Mouse (Mus musculus) hindbrain, embryonic 10.5 days (tissue): ENCODE measurements around the gene Cog2. TPM values are rescaled to one million over a fixed set of nuclear protein-coding genes. Genes with fewer than 3 reads are reported as not detected.

Experiments
- DNase-seq: peaks from one replicate; pipeline ENCODE4 v3.0.0-alpha.2; 2017; ENCODE audit warnings: low spot score
- H3K27ac ChIP-seq: fragments of 300-500 bp; sonication (generic); 2 replicates; pipeline ENCODE4 v1.5.1; 2016; ENCODE audit warnings: mild to moderate bottlenecking, moderate library complexity
- H3K27me3 ChIP-seq: fragments of 300-500 bp; sonication (generic); 2 replicates; pipeline ENCODE4 v1.6.1; 2016; ENCODE audit warnings: mild to moderate bottlenecking; ENCODE audit not compliant: poor library complexity, insufficient read depth, severe bottlenecking
- H3K36me3 ChIP-seq: fragments of 300-500 bp; sonication (generic); 2 replicates; pipeline ENCODE4 v1.6.1; 2016; ENCODE audit warnings: mild to moderate bottlenecking, moderate library complexity
- H3K4me1 ChIP-seq: fragments of 300-500 bp; sonication (generic); replicated peaks from 2 replicates; pipeline ENCODE4 v1.6.1; 2016; ENCODE audit warnings: mild to moderate bottlenecking
- H3K4me3 ChIP-seq: fragments of 300-500 bp; sonication (generic); 2 replicates; pipeline ENCODE4 v1.5.1; 2016; ENCODE audit warnings: mild to moderate bottlenecking, moderate library complexity
- H3K9me3 ChIP-seq: fragments of 300-500 bp; sonication (generic); 2 replicates; pipeline ENCODE4 v1.6.1; 2016; ENCODE audit warnings: mild to moderate bottlenecking, moderate library complexity
- WGBS: fragments of 180-500 bp; shearing (Covaris S2); methylation state at CpG from one replicate; pipeline ENCODE4 v1.1.7; 2016; 5-methylcytosine and 5-hydroxymethylcytosine counted together
- polyA plus RNA-seq: library from polyadenylated mRNA; unstranded; fragments of >200 nt; fragmentation: Nextera tagmentation; extraction: Ambion mirVana; gene quantifications from 2 replicates; pipeline ENCODE4 v1.2.1, GENCODE M21; 2016

Gene Cog2
- polyA plus RNA-seq, 1 experiment from 2014 or later, result 43.3 TPM

DNA sequence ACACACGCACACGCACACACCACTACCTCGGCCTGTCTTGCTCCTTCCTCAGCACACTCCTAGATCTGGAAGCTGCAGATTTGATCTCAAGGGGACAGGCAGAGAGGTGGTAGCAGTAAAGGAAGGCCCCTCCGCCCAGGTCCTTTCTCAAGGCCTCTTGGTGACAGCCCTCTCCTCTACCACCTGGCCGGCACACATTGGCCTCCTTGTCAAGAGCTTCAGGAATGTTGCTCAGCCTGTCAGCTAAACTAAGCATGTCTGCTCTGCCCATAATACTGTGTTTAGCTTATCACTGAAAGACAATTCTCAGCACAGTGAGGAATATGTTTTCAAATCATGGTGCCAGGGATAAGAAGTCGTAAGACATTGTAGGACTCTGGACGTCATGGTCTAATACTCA, 35.6 kb downstream of the Cog2 start:
- Histone ChIP-seq H3K27me3 (no peaks in the 10 kb centered on the region), H3K9me3 (no peaks in the 10 kb centered on the region), H3K4me1 (peaks cover 25% of the 10 kb centered on the region), H3K27ac (peak overlapping the region; percentile 53; the same call in 1 of the 2 replicates), H3K4me3 (no peak overlapping the region), H3K36me3 (peaks cover 19% of the 10 kb centered on the region)
- WGBS, result 83% methylated on average over 7 of the region's 7 CpGs
- no peak for DNase-seq

DNA sequence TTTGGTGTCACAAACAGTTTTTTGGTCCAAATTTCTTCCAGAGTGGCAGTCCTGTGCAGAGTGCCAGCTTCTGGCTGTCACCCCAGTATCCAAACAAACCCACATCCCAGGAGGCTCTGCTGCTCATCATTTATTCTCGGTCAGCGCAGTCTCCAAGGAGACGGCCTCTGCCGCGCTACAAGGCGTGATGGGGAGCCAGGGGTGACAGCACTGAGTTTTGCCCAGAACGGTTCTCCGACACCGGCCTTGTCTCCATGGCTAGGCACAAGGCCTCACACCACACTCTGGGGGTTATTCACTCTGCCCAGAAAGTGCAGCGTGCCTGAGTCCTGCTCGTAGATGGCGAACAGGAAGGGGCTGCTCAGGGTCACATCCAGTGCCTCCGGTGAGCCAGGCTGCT, 36.1 kb downstream of the Cog2 start:
- no peaks in the 10 kb centered on the region for H3K27me3 ChIP-seq
- H3K4me3 ChIP-seq, result no peak overlapping the region
- no peaks in the 10 kb centered on the region for H3K9me3 ChIP-seq
- H3K27ac ChIP-seq, result peak overlapping the region; percentile 41; the same call in 1 of the 2 replicates
- H3K36me3 ChIP-seq, result peaks cover 14% of the 10 kb centered on the region
- peaks cover 25% of the 10 kb centered on the region for H3K4me1 ChIP-seq
- WGBS, result 63% methylated on average over 13 of the region's 13 CpGs
- DNase-seq, result peak; percentile 54

DNA sequence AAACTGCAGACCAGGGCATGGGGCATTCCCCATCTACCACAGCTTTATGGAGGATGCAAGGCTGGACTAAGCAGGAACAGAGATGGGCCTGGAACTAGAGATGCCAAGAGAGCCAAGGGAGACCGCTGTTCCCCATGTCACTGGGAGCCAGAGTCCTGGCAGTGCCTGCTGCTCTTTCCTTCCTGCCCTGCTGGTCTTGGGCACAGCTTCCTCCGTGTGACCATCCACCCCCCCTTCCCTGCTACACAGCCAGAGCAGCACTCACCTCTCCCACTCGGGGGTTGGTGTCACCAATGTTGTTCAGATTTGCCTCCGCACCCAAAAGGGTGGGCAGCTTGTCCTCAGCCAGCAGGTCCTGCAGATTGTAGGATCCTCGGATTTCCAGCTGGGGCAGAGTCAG, 36.9 kb downstream of the Cog2 start:
- Histone ChIP-seq H3K27ac (peak overlapping the region; percentile 41; the same call in 1 of the 2 replicates), H3K4me1 (peaks cover 25% of the 10 kb centered on the region), H3K36me3 (peaks cover 6% of the 10 kb centered on the region), H3K9me3 (no peaks in the 10 kb centered on the region), H3K27me3 (no peaks in the 10 kb centered on the region), H3K4me3 (no peak overlapping the region)
- 60% methylated on average over 5 of the region's 5 CpGs for WGBS
- no peak for DNase-seq

DNA sequence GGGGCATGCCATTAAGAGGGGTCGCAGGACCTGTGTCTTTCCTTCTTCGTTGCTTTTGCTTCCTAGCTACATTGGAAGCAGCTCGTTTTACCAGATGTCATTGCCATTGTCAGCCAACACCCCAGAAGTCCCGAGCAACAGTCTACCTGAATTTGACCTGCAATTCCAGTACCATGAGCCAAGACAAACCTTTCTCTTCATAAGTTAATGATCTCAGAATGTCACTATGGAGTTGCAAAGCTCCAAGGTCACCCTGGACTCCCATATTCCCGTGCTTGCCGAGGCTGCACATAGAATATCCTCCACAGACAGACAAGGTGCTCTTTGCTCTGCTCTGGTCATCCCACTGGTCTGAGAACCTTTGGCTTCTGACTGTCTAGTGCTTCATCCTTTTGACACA, 46.6 kb downstream of the Cog2 start:
- H3K36me3 ChIP-seq, result no peaks in the 10 kb centered on the region
- H3K4me1 ChIP-seq, result 0 out of 2 replicates have a peak, but pooled peaks cover 7% of the 10 kb centered on the region
- DNase-seq, result no peak
- 88% methylated on average over 6 of the region's 6 CpGs for WGBS
- no peak overlapping the region for H3K27ac ChIP-seq
- peaks cover 3% of the 10 kb centered on the region; the same call in 1 of the 2 replicates for H3K27me3 ChIP-seq
- H3K9me3 ChIP-seq, result no peaks in the 10 kb centered on the region
- no peak overlapping the region for H3K4me3 ChIP-seq

DNA sequence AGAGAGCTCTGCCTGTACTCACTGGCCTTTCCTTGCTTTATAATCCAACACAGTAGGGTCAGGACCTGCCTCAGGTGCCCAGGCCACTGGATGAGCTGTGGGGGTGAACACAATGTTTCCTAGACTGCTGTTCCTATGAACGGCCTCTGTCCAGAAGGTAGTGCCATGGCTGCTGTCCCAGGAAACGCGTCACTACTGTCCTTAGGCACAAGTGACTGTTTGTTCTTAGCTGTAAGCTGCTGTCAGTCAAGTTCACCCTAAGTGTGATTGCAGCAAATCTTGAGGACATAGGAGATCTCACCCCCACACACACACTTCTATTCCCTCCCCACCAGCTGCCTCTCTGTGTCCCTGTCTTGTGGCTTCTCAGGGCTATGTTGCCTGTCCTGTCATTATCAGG, 47.0 kb downstream of the Cog2 start:
- Histone ChIP-seq H3K9me3 (no peaks in the 10 kb centered on the region), H3K4me3 (no peak overlapping the region), H3K27me3 (peaks cover 3% of the 10 kb centered on the region; the same call in 1 of the 2 replicates), H3K4me1 (peaks cover 9% of the 10 kb centered on the region; the same call in 1 of the 2 replicates), H3K27ac (no peak overlapping the region), H3K36me3 (no peaks in the 10 kb centered on the region)
- WGBS, result 92% methylated on average over 3 of the region's 3 CpGs
- no peak for DNase-seq

DNA sequence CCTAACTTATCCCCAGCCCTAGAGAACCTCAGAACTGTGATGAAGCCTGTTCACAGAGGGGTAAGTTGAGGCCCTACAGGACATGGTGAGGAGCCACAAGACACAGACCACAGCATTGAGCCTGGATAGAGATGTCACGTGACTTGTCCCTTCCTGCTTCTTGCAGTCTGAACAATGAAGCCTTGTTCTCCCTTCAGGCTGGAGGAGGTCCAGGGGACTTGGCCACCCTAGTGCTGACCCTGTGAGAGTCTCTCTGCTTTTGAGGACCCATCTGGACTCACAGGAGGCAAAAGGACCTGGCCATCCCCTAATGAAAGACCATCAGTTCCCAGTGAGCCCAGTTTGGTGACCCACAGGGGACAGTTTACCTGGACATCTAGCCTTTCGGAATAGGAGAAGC, 48.5 kb downstream of the Cog2 start:
- Histone ChIP-seq H3K27me3 (peaks cover 3% of the 10 kb centered on the region; the same call in 1 of the 2 replicates), H3K4me1 (peaks cover 19% of the 10 kb centered on the region; the same call in 1 of the 2 replicates), H3K27ac (peak overlapping the region; percentile 56; the same call in 1 of the 2 replicates), H3K36me3 (no peaks in the 10 kb centered on the region), H3K9me3 (no peaks in the 10 kb centered on the region), H3K4me3 (no peak overlapping the region)
- WGBS, result 70% methylated on average over 2 of the region's 2 CpGs
- DNase-seq, result no peak

DNA sequence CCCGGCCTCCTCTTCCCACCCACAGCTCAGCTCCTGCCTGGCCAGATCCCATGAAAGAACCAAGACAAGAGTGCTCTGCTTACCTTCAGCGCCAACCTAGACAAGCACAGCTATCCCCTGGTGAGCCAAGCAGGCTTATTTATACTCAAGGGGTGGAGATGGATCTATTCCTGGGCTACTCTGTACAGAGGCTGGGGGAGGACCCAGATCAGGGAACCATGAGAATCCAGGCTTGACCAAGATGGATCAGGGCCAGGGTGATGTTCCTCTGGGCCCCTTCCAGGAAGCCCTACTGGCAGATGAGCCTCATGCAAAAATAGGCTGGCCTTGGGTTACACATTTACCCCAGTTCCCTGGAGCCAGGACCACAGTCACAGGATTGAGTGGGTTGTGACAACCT, 49.0 kb downstream of the Cog2 start, which contains the start of gene Agt:
Gene Agt, minus strand, starts transcription at position 114 of the 400 bp plus-strand sequence.
- DNase-seq, result no peak
- peaks cover 19% of the 10 kb centered on the region; the same call in 1 of the 2 replicates for H3K4me1 ChIP-seq
- no peaks in the 10 kb centered on the region for H3K36me3 ChIP-seq
- peak within 1 kb of the TSS; percentile 56; the same call in 1 of the 2 replicates for H3K27ac ChIP-seq
- H3K9me3 ChIP-seq, result no peaks in the 10 kb centered on the region
- 82% methylated on average over 2 of the region's 2 CpGs for WGBS
- H3K27me3 ChIP-seq, result peaks cover 3% of the 10 kb centered on the region; the same call in 1 of the 2 replicates
- H3K4me3 ChIP-seq, result no peak within 1 kb of the TSS

DNA sequence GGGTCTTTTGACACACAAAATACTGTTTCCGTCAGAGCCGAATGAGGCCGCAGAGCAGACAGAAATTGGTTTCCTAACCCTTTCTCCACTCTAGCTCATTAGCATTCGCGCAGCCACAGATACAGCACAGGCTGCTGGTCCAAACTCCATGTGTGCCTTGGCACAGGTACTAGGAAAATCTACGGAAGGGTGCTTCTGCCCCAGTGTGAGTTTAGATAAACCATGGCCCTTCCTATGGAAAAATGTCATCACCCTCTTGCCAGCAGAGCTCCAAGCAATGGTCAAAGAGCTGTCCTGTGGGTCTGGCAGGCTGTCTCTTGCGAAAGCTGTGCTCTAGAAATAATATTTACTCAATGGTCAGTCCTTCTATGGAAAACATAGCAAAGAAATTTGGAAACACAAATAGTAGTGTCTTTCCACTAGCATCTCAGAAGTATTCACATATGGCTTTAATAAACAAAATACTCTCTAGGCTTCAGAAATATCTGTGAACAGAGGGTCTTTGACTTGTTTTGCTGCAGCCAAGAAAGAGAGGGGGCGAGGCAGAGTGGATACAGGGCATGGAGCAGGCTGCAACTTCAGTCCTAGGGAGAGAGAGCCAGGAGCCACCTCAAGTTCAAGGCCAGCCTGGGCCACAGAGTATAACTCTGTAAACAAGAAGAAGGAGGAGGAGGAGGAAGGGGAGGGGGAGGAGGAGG, 51.3 kb downstream of the Cog2 start:
- no peak for DNase-seq
- no peak overlapping the region for H3K27ac ChIP-seq
- WGBS, result 73% methylated on average over 8 of the region's 8 CpGs
- no peak overlapping the region for H3K4me3 ChIP-seq
- H3K9me3 ChIP-seq, result no peaks in the 10 kb centered on the region
- H3K4me1 ChIP-seq, result peaks cover 19% of the 10 kb centered on the region; the same call in 1 of the 2 replicates
- no peaks in the 10 kb centered on the region for H3K36me3 ChIP-seq
- H3K27me3 ChIP-seq, result peaks cover 3% of the 10 kb centered on the region; the same call in 1 of the 2 replicates

DNA sequence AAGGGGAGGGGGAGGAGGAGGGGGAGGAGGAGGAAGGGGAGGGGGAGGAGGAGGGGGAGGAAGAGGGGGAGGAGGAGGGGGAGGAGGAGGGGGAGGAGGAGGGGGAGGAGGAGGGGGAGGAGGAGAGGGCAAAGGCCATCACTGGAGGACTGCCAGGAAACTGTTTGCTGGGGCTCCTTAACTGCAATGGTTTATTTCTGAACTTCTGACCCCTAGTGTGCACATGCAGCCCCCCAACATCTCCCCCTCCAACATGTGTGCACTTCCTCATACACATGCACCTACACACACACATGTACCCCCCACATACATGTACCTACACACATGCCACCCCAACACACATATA, 51.8 kb downstream of the Cog2 start:
- DNase-seq, result no peak
- Histone ChIP-seq H3K4me3 (no peak overlapping the region), H3K36me3 (no peaks in the 10 kb centered on the region), H3K4me1 (peaks cover 19% of the 10 kb centered on the region; the same call in 1 of the 2 replicates), H3K27ac (no peak overlapping the region), H3K9me3 (no peaks in the 10 kb centered on the region), H3K27me3 (peaks cover 3% of the 10 kb centered on the region; the same call in 1 of the 2 replicates)

DNA sequence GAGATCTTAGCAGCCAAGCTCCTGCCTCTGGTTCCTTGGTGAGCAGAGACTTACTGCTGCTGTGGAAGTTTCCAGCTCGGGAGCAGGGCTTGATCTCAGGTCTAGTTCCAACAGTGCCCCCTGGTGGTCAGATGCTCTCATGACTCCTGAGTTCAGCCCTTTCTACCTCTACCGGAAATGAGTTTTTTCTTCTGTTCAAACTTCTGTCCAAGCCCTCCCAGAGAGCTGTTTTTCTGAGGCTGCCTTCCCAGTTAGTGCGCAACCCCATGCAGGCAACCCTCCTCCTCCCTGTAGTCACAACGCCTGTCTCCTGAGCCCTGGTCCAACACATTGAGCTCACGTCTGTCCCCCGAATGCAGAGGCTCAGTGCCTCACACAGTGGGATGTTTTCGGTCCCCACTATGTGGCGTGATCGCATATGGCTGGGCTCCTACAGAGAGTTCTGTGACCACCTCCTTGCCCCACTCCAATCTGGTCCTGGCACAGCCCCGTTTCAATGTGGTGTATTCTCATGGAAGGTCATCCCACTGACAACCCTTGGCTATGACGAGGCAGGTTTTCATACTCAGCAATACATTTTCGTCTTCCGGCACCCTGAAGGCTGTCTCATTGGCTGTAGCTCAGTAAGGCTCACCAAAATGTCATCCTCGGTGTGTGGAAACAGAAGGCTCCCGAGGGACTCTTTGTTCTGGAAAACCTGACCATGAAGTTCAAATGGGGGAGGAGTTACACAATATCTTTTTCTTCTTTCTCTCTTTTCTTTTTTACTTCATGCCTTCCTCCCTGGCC, 53.2 kb downstream of the Cog2 start:
- no peak overlapping the region for H3K4me3 ChIP-seq
- peaks cover 3% of the 10 kb centered on the region; the same call in 1 of the 2 replicates for H3K27me3 ChIP-seq
- peak overlapping the region; percentile 68 for H3K27ac ChIP-seq
- 59% methylated on average over 15 of the region's 15 CpGs for WGBS
- H3K4me1 ChIP-seq, result peaks cover 19% of the 10 kb centered on the region; the same call in 1 of the 2 replicates
- no peaks in the 10 kb centered on the region for H3K36me3 ChIP-seq
- peak; percentile 88 for DNase-seq
- H3K9me3 ChIP-seq, result no peaks in the 10 kb centered on the region

DNA sequence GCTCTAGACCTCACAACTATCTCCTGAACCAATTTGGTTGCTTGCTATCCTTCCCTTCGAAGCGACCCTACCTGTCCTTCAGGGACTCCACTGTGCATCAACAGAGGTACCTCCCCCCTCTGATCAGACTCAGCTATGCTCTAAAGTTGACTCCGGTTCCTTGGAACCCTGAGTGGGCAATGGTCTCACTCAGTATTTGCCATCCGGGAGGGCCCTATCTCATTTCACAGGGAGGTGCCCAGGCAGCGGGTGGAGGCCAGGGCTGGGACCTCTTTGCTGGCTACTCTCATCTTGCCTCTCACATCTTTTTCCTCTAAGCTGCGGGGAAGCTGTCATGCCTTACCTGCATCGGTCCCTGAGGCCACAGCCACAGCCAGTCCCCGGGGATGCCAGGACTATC, 55.2 kb downstream of the Cog2 start, which contains the start of gene Capn9:
Gene Capn9, plus strand, starts transcription at position 301 of the 400 bp plus-strand sequence.
- no peak for DNase-seq
- 89% methylated on average over 8 of the region's 8 CpGs for WGBS
- Histone ChIP-seq H3K27ac (no peak within 1 kb of the TSS), H3K36me3 (no peaks in the 10 kb centered on the region), H3K4me3 (no peak within 1 kb of the TSS), H3K27me3 (peaks cover 2% of the 10 kb centered on the region; the same call in 1 of the 2 replicates), H3K9me3 (no peaks in the 10 kb centered on the region), H3K4me1 (peaks cover 12% of the 10 kb centered on the region; the same call in 1 of the 2 replicates)

DNA sequence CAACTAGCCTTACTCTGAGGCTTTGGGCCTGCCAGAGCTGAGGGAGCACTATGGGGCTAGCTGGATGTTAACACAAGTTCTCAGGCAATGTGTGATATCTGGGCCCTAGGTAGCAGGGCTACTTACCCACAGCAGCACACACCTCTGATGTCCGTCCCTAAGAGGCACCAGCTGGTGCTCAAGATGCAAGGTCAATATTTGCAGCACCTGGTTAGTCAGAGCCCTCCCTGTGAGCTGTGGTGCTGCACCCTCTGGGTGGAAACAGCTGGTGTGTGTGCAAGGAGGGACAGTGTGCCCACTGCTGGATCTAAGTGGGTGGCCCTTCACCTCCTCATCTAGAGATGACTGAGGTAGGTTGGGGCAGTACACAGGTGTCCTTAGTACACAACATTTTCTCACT, 56.2 kb downstream of the Cog2 start:
- Histone ChIP-seq H3K27me3 (no peaks in the 10 kb centered on the region), H3K9me3 (no peaks in the 10 kb centered on the region), H3K36me3 (no peaks in the 10 kb centered on the region), H3K4me1 (peaks cover 12% of the 10 kb centered on the region; the same call in 1 of the 2 replicates), H3K4me3 (no peak overlapping the region), H3K27ac (no peak overlapping the region)
- WGBS, result 79% methylated on average over 1 of the region's 1 CpGs
- DNase-seq, result no peak
